Mouse (Mus musculus): ENCODE data around the gene Glipr1.

The Glipr1 gene

GRCm38 (mm10) chr10:111959353-111959752 is 43.1 kb downstream of the Glipr1 start:
- no peak for DNase-seq

GRCm38 (mm10) chr10:111958046-111958421 is 44.4 kb downstream of the Glipr1 start:
- DNase-seq: no peak

DNA sequence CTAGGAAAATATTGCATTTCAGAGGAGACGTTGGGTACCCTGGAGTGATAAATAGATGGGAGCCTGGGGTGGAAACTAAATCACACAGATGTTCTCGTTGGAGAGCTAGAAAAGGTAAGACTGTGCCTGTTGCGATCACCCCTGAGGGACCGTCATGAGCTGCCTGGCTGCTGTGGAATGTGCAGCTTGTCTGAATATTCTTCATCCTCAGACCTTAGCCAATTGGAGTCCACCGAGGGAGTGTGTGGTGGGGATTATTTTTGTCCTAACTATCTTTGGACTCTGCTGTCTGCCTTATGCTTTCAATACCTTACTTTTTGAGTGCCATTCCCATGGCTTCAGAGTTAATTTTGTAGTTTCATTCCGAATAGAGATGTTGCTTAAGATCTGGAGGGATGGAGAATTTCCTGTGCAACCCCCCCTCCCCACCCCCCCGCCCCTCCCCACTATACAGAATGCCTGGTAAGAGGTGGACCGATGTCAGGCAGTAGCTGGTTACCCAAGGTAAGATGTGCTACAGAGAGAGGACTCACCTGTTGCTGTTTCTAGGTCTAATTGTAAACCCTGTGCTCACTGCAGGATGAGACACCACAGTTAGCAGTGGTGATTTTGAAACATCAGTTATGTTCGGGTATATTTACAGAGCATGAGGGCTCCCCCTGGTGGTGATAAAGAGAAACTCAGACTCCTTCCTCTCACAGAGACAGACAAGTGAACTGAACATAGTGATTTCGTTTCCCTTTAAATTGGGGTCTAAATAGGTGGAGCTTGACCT is 45.0 kb downstream of the Glipr1 start:
- peak in 1 of 2 experiments; percentile 45 for DNase-seq

DNA sequence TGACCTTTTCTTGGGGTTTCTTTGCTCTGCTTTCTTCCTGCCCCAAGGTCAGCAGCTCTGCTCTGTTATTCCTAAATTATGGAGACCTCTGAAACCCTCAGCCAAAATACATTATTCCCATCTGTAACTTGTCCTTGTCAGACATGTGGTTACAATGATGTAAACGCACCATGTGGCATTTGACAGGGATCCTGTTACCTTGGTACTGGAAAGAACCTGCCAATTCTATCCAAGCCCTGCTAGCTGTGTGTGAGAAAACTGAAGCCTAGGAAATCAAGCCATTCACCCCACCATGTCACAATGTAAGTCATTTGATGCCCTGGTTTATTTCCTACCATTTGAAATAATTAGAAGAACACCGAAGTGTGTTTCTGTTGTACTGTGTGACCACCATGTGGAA is 46.6 kb downstream of the Glipr1 start:
- no peak for DNase-seq

- no peak for DNase-seq
These were observed 53.4 kb downstream of the Glipr1 start for GRCm38 (mm10) chr10:111949008-111949407.

DNA sequence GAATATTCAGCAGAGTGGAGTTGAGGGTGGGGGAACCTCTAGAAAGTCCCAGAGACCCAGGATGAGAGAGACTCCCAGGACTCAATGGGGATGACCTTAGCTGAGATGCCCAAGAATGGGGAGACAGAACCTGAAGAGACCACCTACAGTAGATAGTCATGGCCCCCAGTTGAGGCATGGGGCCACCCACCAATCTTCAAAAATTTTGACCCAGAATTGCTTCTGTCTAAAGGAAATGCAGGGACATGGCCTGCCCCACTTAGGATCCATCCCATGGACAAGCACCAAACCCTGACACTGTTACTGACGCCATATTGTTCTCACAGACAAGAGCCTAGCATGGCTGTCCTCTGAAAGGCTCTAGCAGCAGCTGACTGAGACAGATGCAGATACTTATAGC is 54.4 kb downstream of the Glipr1 start:
- no peak for DNase-seq

DNA sequence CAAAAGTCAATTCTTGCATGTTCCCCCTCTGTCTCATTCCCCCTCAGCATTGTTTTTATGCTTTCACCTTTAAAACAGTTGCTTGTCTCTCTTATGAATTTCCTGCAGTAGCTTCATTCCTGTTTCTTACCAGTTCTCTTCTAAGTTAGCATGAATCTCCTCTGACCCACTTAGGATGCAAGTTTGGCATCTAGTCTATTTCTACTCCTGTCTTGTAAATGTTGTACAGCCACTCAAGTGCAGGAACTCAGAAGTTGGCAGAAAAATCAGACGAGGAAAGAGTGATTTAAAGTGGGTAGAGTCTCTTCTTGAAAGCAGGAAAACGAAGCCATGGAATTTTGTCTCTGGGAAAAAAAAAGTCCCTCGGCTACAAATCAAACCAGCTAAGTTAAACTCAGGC is 56.9 kb downstream of the Glipr1 start:
- DNase-seq: no peak

DNA sequence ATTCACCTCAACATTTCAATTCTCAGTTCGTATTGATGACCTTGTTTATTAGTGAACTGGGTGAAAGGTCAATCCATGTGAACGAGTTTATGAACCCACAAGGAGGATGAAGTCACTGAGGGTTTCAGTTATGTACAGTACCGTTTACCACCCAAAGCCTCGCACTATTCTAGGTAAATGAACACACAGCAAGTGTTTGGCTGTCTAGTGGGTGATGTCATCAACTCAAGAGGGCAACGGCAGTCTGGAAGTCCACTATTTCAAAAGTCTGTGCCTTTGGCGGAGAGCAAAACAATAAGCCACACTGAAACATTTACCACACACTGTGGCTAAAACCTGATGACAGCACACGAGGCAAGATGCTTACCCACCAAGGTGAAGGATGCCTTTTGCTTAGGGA is 59.4 kb downstream of the Glipr1 start:
- DNase-seq: no peak

DNA sequence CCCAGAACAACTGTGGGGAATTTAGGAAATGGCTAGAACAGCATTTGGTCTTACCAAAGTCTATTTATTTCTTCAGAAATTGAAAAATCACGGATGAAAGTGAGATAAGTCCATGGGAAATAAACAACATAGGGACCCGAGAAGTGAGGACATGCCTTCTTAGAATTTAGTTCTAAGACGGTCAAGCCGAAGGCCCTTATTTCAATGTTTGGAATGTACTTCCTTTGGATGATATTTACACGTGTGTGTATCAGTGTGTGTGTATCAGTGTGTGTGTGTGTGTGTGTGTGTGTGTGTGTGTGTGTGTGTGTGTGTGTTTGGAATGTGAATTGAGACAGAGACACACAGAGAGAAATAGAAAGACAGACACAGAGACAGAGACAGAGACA is 65.3 kb downstream of the Glipr1 start:
- no peak for DNase-seq

DNA sequence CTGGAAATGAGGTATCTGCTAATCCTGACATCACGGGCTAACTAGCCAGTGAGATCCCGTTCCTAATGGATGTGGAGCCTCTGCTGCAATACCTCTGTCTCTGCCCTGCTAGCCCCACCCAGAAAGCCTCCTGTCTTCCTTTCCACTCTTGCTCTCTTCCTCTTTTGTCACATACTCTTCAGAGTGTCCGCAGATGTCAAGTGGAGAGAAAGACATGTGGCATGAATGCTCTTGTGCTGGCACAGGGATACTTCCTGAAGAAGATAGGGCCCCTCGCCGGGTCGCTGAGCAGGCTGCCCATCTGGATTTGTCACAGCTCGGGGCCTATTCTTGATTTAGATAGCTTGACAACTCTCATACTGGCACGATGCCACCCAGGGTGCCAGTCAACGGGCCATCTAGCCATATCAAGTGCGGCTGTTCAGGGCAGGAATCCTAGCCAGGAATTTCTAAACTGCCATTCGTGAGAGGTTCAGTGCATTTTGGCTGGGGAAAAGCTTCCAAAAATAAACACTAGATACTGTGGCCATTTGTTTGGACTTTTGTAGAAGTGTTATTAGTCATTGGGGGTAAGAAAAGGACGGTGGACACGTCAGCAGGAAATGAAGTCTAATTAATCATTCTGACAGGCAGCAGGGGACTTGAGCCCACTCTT is 65.8 kb downstream of the Glipr1 start:
- no peak for DNase-seq

GRCm38 (mm10) chr10:111936021-111936420 is 66.4 kb downstream of the Glipr1 start:
- DNase-seq: no peak
